Mouse (Mus musculus): ENCODE data around the gene Ap5b1. TPM values are rescaled to one million over a fixed set of nuclear protein-coding genes. Genes with fewer than 3 reads are reported as not detected.

The Ap5b1 gene
- total RNA-seq, 2 experiments from 2014 or later: 5.4 to 6.0 TPM

DNA sequence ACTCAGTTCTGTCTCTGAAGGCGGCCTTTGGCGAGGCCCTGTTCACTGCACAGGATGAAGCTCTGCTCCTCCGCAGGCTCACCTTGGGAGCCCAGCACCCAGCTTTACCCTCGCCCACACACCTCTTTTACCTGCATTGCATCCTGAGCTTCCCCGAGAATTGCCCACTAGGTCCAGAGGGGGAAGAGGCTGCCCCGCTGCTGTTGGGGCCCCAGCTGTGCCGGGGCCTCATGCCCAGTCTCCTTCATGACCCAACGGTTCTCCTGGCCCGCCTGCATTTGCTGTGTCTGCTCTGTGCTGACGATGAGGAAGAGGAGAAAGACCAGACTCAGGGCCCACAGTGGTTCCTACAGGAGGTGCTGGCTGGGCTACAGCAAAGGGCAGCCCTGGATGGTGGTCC is 1.7 kb downstream of the Ap5b1 start:
- no peak for TF ChIP-seq CTCF (IDR thresholded peaks at IDR 0.05)
- no peak overlapping the region for H3K27ac ChIP-seq
- DNase-seq (ENCODE audit: extremely low spot score in 1 of 2, low spot score in 2 of 2): no peak
- no peak overlapping the region for H3K4me3 ChIP-seq
- intact Hi-C loops (cut with DNase I): loop anchor here (5.0 kb wide), 1 partner anchor 107 kb away; the partner anchor contains the start of gene Fibp

DNA sequence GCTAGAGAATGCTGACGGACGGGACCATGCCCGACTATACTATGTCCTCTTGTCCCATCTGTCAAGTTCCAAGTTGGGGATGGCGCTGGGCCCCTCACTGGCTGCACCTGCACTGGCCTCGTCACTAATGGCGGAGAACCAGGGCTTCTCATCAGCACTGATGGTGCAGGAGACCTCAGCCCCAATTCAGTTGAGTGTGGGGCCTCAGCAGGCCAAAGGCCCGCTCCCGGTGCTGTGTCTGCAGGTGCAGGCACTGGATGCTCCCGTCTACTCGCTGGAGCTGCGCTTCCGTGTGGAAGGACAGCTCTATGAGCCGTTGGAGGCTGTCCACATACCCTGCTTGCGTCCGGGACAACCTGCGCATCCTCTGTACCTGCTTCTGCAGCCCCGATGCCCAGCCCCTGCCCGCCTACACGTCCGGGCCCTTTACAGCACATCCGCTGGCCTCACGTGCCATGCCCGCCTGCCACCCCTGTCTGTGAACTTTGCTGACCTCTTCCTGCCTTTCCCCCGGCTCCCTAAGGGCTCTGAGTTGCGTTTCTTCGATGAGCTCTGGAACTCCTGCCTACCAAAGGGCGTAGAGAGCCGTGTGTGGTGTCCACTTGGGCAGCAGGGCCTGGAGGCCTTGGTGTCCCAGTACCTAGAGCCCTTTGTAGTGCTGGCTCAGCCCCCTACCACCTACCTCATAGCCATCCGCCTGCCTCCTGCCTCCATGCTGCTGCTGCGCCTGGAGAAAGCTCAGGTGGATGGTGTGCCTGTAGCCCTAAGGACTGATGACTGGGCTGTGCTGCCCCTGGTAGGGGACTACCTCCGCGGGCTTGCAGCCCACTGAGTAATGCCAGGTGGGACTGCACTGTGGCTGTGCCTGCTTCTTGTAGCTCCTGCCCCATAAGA is 2.8 kb downstream of the Ap5b1 start:
- no peak for DNase-seq (ENCODE audit: extremely low spot score in 1 of 2, low spot score in 2 of 2)
- no peak overlapping the region for H3K4me3 ChIP-seq
- TF ChIP-seq CTCF (IDR thresholded peaks at IDR 0.05): no peak
- no peak overlapping the region for H3K27ac ChIP-seq
- intact Hi-C loops (cut with DNase I): no loop called here

GRCm38 (mm10) chr19:5571831-5572230 is 4.0 kb downstream of the Ap5b1 start:
- intact Hi-C loops (cut with DNase I): no loop called here
- H3K4me3 ChIP-seq: no peak overlapping the region
- no peak for TF ChIP-seq CTCF (IDR thresholded peaks at IDR 0.05)
- no peak for DNase-seq (ENCODE audit: extremely low spot score in 1 of 2, low spot score in 2 of 2)
- no peak overlapping the region for H3K27ac ChIP-seq

GRCm38 (mm10) chr19:5572331-5573125 is 4.7 kb downstream of the Ap5b1 start:
- intact Hi-C loops (cut with DNase I): no loop called here
- no peak for TF ChIP-seq CTCF (IDR thresholded peaks at IDR 0.05)
- peak; percentile 51 to 70 for DNase-seq (ENCODE audit: extremely low spot score in 1 of 2, low spot score in 2 of 2)
- Histone ChIP-seq H3K4me3 (no peak overlapping the region), H3K27ac (peak overlapping the region; percentile 47; the same call in 1 of the 2 replicates)

GRCm38 (mm10) chr19:5575336-5575735 is 7.5 kb downstream of the Ap5b1 start:
- Histone ChIP-seq H3K27ac (no peak overlapping the region), H3K4me3 (no peak overlapping the region)
- no peak for DNase-seq (ENCODE audit: extremely low spot score in 1 of 2, low spot score in 2 of 2)
- intact Hi-C loops (cut with DNase I): no loop called here
- TF ChIP-seq CTCF (IDR thresholded peaks at IDR 0.05): no peak

- DNase-seq (ENCODE audit: extremely low spot score in 1 of 2, low spot score in 2 of 2): no peak
- no peak for TF ChIP-seq CTCF (IDR thresholded peaks at IDR 0.05)
- Histone ChIP-seq H3K27ac (no peak overlapping the region), H3K4me3 (no peak overlapping the region)
- intact Hi-C loops (cut with DNase I): no loop called here
These were observed 12.1 kb downstream of the Ap5b1 start for GRCm38 (mm10) chr19:5579971-5580370.

- H3K4me3 ChIP-seq: no peak overlapping the region
- no peak overlapping the region for H3K27ac ChIP-seq
- intact Hi-C loops (cut with DNase I): no loop called here
- DNase-seq (ENCODE audit: extremely low spot score in 1 of 2, low spot score in 2 of 2): no peak
- no peak for TF ChIP-seq CTCF (IDR thresholded peaks at IDR 0.05)
These were observed 13.0 kb downstream of the Ap5b1 start for GRCm38 (mm10) chr19:5580776-5581175.

- intact Hi-C loops (cut with DNase I): no loop called here
- DNase-seq (ENCODE audit: extremely low spot score in 1 of 2, low spot score in 2 of 2): no peak
- no peak overlapping the region for H3K4me3 ChIP-seq
- no peak for TF ChIP-seq CTCF (IDR thresholded peaks at IDR 0.05)
- H3K27ac ChIP-seq: no peak overlapping the region
These were observed 14.2 kb downstream of the Ap5b1 start for GRCm38 (mm10) chr19:5581995-5582394.

DNA sequence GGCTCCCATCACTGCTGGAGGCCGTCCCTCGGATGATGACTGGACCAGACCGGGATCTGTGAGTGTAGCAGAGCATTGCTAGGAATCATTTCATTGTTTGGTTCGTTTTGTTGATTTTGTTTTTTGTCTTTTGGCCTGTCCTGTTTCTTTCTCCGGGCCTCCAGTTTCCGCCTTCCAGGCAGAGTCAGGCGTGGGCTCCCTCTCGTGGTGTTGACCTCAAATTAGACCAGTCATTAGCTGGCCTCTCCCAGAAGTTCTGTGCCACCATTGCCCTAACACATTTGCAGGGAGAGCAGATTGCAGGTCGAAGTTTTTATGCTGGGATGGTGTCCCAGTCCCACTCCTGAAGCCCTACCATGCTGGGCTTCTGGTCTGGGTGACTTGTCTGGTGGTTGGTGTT is 21.3 kb downstream of the Ap5b1 start:
- no peak for DNase-seq (ENCODE audit: extremely low spot score in 1 of 2, low spot score in 2 of 2)
- Histone ChIP-seq H3K27ac (no peak overlapping the region), H3K4me3 (no peak overlapping the region)
- intact Hi-C loops (cut with DNase I): loop anchor here (5.0 kb wide), 1 partner anchor 38 kb away; no protein-coding TSS in a partner anchor
- peak; percentile 15; the same call in 1 of the 2 replicates for TF ChIP-seq CTCF (IDR thresholded peaks at IDR 0.05)

DNA sequence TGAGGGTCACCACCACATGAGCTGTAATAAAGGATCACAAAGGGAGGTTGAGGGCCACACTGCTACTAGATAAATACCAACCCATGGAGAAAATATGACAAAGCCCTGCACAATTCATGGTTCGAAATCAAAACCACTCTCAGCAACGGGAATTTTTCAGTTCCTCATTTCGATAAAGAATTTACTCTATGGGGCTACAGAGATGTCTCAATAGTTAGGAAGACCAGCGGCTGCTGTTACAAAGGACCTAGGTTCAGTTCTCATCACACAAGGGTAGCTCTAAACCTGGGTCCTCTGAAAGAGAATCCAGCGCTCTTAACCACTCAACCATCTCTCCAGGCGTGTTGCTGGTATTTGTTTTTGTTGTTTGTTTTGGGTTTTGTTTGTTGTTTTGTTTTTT is 24.1 kb downstream of the Ap5b1 start:
- H3K27ac ChIP-seq: no peak overlapping the region
- no peak for DNase-seq (ENCODE audit: extremely low spot score in 1 of 2, low spot score in 2 of 2)
- intact Hi-C loops (cut with DNase I): no loop called here
- H3K4me3 ChIP-seq: no peak overlapping the region
- TF ChIP-seq CTCF (IDR thresholded peaks at IDR 0.05): no peak

- intact Hi-C loops (cut with DNase I): no loop called here
- no peak for TF ChIP-seq CTCF (IDR thresholded peaks at IDR 0.05)
- Histone ChIP-seq H3K4me3 (no peak overlapping the region), H3K27ac (no peak overlapping the region)
- DNase-seq (ENCODE audit: extremely low spot score in 1 of 2, low spot score in 2 of 2): no peak
These were observed 31.4 kb downstream of the Ap5b1 start for GRCm38 (mm10) chr19:5599224-5599623.

Data from left cerebral cortex, adult 2 months (tissue).